Mouse (Mus musculus) mouse trophoblast stem cell (cell line): ENCODE data around the gene Olfr1217.
"Not testable (repeated sequence)": the region's sequence is repeated elsewhere in the genome, so short reads cannot be mapped to it uniquely, and the experiment has no call there.

Source experiments
- in situ Hi-C, 2 experiments: fragments of 300-500 bp; cut with MseI, MboI; formaldehyde crosslinking; loops; 2 replicates in 1 of 2; 3 replicates in 1 of 2; pipeline ENCODE4 v1.15.1; 2025

The Olfr1217 gene

DNA sequence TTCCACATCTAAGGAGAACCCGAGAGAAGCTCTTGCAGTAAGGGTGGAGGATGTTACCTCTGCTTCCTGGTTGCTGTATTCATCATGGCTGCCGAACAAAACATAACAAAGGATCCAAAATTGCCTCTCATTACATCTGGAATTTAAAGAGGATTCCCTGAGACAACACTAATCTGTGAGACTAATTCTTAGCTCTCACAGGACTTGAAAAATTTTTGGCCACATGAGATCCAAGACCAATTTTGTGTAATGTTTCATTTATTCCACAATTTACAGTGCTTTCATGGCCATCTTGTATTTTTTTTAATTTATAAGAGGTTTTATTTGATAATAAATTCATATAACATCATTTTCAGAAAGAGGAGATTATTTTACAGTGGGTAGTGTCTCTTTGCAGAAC is at the start of gene Olfr1217:
Olfr1217 (minus strand) TSS at position 101 of the 400 bp plus-strand sequence.
- in situ Hi-C loops: no loop called here

DNA sequence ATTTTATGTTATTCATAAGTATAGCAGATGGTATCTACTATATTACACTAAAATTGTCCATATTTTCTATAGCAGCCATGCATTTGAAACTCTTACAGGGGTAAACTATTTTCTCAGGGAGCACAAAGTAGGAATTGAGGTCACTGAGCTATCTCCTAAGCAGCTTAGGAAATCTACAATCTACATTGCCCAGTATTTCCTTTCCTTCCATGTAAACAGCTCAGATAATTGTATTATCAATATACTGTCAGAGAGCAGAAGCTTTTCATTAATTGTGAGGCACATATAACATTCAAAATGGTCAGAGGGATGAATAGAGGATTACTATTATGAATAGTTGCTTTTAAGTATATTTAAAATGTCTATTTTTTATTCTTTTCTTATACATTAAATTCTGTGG is 49.6 kb upstream of the Olfr1217 start:
- in situ Hi-C loops: no loop called here

GRCm38 (mm10) chr2:89061087-89061486 is 29.2 kb upstream of the Olfr1217 start, which contains the start of gene Olfr1218:
Gene Olfr1218 (minus strand): TSS chr2:89061187.
- in situ Hi-C loops: no loop called here

- in situ Hi-C loops: not testable (repeated sequence)
These were observed 10.4 kb downstream of the Olfr1217 start for GRCm38 (mm10) chr2:89021436-89021835.

DNA sequence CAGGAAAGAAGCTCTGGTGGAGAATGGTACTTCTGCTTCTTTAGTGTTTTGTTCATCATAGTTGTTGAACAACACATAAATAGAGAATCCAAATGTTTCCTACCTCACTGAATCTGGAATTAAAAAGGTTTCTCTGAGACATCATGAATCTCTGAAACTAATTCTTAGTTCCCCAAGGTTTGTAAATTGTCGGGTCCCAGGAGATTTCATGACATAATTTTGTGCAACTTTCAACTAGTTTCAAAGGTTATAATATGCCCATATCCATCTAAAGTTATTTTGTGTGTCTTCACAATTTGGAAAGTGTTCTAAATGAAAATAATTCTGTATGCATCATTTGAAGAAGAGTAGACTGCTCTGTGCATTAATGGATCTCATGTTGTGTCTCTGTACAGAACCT is 13.6 kb downstream of the Olfr1217 start, which contains the start of gene Olfr1216:
Olfr1216 (minus strand) TSS at position 101 of the 400 bp plus-strand sequence.
- in situ Hi-C loops: no loop called here

DNA sequence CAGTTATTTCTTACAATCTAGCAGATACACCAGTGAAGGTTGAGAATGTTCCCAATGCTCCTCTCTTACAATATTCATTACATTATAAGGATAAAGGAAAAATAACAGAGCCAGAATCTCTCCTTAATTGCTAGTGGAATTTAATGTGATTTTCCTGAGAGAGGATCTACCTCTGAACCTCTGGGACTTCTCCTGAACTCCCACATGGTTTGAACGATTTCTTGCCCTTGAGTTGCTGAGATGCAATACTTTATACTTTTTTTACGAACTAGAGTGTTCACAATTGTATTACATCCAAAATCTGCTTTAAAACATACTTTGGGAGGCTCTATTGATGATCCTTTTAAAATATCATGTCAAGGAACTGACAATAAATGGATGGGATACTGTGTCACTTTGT is 25.0 kb downstream of the Olfr1217 start, which contains the start of gene Olfr1215:
Olfr1215 (minus strand) TSS at position 101 of the 400 bp plus-strand sequence.
- in situ Hi-C loops: no loop called here

- in situ Hi-C loops: no loop called here
These were observed 39.3 kb downstream of the Olfr1217 start, which contains the start of gene Olfr1214 for GRCm38 (mm10) chr2:88992553-88992952. Gene Olfr1214 (minus strand): TSS chr2:88992653.

DNA sequence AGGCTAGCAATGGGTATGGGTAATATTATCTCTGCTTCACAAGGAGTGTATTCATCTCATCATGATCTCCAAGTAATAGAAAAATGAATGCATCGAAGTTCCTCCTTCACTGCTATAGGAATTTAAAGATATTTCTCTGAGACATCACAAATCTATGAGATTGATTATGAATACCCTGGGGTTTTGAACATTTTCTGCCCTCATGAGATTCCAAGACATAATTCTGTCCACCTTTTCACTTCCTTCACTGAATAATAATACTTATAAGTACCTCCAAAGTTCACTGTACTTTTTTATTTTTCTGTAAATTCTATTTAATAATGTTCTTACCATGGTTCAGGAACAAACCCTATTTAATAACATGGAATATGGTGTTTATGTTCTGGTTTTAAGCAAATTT is 51.7 kb downstream of the Olfr1217 start, which contains the start of gene Gm13762:
Gm13762 (minus strand) TSS at position 101 of the 400 bp plus-strand sequence.
- in situ Hi-C loops: no loop called here
